Mouse (Mus musculus) bone marrow, adult 2 months (tissue): ENCODE measurements around the gene Gli2. TPM values are rescaled to one million over a fixed set of nuclear protein-coding genes. Genes with fewer than 3 reads are reported as not detected.

Experiments used
- H3K27ac ChIP-seq: fragments of 200-500 bp; 2 replicates; pipeline ENCODE4 v1.5.1; 2012; ENCODE audit warnings: low read depth, mild to moderate bottlenecking, control low read depth, inconsistent platforms, low read length; ENCODE audit not compliant: control insufficient read depth, poor library complexity, insufficient read depth
- H3K4me1 ChIP-seq: fragments of 200-500 bp; 2 replicates; pipeline ENCODE4 v1.6.1; 2011; ENCODE audit warnings: low read length; ENCODE audit not compliant: control insufficient read depth, insufficient read depth
- H3K4me3 ChIP-seq: fragments of 200-500 bp; replicated peaks from 2 replicates; pipeline ENCODE3; 2011; ENCODE audit warnings: mild to moderate bottlenecking, low read depth, low read length, control low read depth; ENCODE audit not compliant: control insufficient read depth
- CTCF ChIP-seq: fragments of 200-500 bp; IDR thresholded peaks from 2 replicates; pipeline ENCODE4 v1.5.1; 2011; ENCODE audit warnings: low read length, control low read depth; ENCODE audit not compliant: control insufficient read depth, insufficient read depth
- POLR2A ChIP-seq: fragments of 200-500 bp; IDR thresholded peaks from 2 replicates; pipeline ENCODE4 v1.6.1; 2011; ENCODE audit warnings: low read depth, mild to moderate bottlenecking, control low read depth, low read length, borderline replicate concordance; ENCODE audit not compliant: control insufficient read depth
- WGBS: fragments of 180-500 bp; shearing (Covaris S2); methylation state at CpG from one replicate; pipeline ENCODE4 v1.1.7; 2018; 5-methylcytosine and 5-hydroxymethylcytosine counted together
- polyA plus RNA-seq: library from polyadenylated mRNA; stranded (reverse); fragments of >200 nt; gene quantifications from 2 replicates; pipeline ENCODE4 v1.2.4, GENCODE M21; 2011; ENCODE audit warnings: low replicate concordance; ENCODE audit not compliant: missing spikeins, insufficient read depth, insufficient read length

Gli2 gene
- polyA plus RNA-seq, 1 experiment: not detected

DNA sequence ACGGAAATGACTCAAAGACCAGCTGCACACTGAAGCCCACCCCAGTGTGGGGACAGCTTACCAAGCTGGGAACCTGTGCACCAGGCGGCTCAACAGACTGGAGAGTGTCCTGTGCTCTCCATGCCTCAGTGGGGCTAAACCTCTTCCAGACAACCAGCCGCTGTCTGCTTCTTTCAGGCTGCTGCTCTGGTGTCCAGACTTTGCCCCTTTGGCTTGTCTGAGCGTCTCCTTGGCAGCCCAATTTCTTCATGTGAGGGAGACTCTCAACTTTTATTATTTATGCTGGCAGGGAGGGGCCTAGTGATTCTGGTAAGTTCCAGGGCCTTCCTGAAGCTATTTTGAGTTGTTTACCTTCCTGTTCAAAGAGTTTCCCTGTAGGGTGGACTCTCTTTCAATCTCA is 2.4 kb upstream of the Gli2 start:
- WGBS: 74% methylated on average over 4 of the region's 4 CpGs
- TF ChIP-seq CTCF: no peak
- no peak for TF ChIP-seq POLR2A

DNA sequence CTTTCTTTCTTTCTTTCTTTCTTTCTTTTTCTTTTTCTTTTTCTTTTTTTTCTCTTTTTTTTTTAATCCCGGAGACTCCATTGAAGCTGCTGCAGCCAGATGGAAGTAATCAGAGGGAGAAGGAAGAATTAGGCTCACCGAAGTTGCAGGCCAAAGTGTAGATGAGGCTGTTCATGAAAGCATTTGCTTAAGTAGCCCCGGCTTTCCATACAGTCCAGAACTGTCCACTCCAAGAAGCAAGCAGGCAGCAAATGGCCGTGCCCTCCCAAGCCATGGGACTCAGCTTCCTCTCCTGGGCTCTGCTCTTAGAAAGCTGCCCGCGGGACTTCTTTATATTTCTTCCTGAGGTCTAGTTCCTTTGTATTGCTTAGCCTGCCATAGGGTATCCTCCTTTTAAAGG is 1.0 kb upstream of the Gli2 start:
- Histone ChIP-seq H3K4me1 (no peaks in the 10 kb centered on the region), H3K4me3 (no peak overlapping the region), H3K27ac (no peak overlapping the region)
- TF ChIP-seq POLR2A: no peak
- no peak for TF ChIP-seq CTCF
- WGBS: 33% methylated on average over 6 of the region's 6 CpGs

More for the DNA sequence above, 2.4 kb upstream of the Gli2 start:
- Histone ChIP-seq H3K27ac (no peak overlapping the region), H3K4me1 (no peaks in the 10 kb centered on the region), H3K4me3 (no peak overlapping the region)

DNA sequence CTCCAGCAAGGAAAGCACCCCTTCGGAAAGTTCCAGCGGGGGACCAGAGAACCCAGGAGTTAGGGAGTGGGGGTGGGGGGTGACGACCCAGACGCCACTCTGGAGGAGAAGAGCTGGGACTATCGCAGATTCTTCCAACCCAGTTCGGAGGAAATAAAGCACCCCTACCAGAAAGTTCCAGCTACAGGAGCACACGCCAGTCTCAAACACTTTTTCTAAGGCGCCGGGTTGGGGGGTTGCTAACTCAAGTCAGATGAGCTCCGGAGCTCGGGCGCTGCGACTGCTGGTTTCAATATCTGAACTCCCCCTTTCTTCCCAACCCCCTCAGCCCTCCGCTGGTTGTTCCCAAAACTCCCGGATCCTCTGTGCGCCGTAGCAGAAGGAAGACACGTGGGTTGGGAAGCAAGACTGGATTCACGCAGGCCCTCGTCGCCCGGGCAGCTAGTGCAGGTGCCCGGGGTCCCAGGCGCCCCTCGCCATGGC is 494 bp upstream of the Gli2 start:
- WGBS: 2% methylated on average over 25 of the region's 25 CpGs
- no peaks in the 10 kb centered on the region for H3K4me1 ChIP-seq
- no peak overlapping the region for H3K27ac ChIP-seq
- no peak overlapping the region for H3K4me3 ChIP-seq
- TF ChIP-seq POLR2A (no peak), CTCF (no peak)

DNA sequence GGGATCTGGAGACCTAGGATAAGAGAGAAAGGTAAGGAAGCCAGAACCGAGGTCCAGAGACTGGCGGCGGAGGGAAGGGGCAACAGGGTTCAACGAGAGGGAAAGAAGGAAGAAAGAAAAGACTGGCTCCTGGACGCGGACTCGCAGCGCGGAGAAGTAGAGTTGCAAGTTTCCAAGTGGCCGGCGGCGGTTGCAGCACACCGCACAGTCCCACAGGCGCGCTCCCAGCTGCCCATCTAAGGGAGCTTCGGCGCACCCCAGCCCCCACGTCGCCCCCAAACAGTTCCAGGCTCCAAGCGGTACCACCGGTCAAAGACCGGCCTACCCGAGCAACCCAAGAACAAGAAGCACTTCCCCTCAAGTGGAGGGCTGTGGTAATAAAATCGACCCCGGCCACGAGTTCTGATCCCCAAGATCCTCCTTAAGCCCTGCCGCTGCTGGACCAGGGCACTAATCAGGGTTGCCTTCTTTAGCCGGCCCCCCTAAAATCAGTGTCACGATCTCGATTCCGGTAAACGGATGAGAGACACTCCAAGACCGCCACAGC is 715 bp downstream of the Gli2 start:
- no peak overlapping the region for H3K4me3 ChIP-seq
- TF ChIP-seq POLR2A (no peak), CTCF (no peak)
- H3K4me1 ChIP-seq: no peaks in the 10 kb centered on the region
- WGBS: 2% methylated on average over 33 of the region's 33 CpGs
- no peak overlapping the region for H3K27ac ChIP-seq

DNA sequence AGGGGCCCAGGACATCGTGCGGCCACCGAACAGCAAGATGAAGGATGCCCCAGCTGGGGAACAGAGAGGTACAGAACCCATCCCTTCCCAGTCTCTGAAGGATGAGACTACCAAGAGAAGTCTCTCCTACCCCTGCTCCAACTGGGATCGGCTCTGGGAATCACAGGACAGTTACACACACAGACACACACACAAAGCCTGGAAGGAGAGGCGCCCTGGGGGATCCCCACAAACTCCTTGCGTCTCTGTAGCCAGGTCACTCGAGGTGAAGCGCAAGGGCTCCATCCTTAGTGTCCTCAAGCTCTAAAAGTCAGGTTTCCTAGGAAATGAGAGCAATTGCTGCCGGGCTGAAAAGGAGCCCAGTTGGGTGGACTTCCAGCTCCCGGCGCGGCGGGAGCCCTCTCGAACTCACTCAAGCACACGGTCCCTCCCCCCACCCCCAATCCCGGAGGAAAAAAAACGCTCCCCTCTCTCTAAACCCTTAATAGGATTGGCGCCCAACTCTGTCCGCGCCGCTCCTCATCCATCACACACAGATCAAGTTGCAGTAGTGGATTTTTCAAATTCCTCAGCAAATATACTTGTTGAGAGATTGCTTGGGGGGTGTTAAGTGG is 1.4 kb downstream of the Gli2 start:
- WGBS: 3% methylated on average over 21 of the region's 21 CpGs
- TF ChIP-seq POLR2A (no peak), CTCF (no peak)
- no peaks in the 10 kb centered on the region for H3K4me1 ChIP-seq
- H3K27ac ChIP-seq: no peak overlapping the region
- no peak overlapping the region for H3K4me3 ChIP-seq

DNA sequence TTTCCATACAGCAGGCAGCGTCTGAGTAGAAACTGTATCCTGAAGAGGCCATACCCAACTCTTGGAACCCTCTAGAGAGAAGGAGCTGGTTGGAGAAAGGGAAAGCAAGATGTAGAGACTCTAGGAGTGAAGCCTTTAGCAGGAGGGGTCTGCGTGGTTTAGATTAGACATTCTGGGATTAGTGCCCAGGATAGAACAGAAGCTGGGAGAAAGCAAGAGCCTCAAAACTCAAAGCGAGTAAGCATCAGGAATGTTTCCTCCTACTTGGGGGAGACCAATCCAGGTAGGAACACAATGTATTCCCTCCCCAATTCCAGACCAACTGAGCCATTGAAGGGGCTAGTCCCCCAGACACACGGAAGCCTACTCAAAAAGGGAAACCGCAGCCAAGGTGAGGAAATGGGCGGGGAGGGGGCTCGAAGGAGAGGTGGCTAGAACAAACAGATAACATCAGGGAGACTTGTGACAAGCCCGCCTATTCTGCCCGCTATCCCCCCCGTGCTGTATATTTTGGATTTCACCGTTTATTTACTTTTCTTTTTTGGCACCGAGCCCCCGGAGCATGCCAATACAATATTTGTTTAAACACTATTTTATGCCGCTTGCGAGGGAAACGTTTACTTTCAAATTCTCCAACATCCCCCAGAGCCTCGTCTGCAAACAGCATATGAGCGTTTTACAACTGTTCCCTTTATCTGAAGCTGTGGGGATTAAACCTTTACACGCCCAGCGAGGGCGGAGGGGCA is 2.1 kb downstream of the Gli2 start:
- WGBS: 11% methylated on average over 21 of the region's 21 CpGs
- TF ChIP-seq CTCF (no peak), POLR2A (no peak)
- H3K4me1 ChIP-seq: no peaks in the 10 kb centered on the region
- no peak overlapping the region for H3K4me3 ChIP-seq
- no peak overlapping the region for H3K27ac ChIP-seq

DNA sequence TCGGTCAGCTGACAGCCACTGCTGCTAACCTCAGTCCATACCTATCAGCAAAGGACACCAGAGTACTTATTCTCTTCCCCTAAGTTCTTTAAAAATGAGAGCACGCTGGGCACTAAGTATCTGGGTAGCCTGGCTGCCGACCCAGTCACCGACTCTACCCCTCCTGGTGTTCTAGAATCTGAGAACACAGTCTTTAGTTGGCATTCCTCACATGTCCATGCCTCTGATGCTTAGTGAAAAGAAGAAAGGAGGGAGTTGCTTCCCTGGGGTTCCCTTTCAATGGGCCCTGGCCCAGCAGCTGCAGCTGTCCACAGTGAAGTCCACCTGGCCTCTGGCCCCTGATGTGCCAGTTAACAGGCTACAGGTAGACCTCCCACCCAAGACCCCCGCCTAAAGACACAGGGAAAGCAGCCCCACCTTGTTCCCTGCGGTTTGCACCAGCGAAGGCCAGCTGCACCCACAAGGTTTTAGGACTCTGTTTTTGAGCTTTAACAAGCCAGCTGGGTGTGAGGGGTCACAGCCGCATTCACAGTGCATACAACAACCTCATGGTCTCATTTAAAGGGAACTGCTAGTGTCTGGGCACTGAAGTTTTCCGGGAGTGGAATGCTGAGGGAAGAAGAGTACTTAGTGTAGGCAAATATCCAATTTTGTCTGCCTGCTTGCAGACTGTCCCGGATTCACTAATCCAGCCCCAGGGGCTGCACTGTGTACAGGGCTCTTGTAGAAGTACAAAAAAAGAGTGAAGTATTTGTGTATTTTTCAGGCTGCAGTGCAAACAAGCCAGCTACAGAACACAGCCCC is 3.4 kb downstream of the Gli2 start:
- Histone ChIP-seq H3K4me3 (no peak overlapping the region), H3K4me1 (no peaks in the 10 kb centered on the region), H3K27ac (no peak overlapping the region)
- WGBS: 64% methylated on average over 10 of the region's 10 CpGs
- TF ChIP-seq CTCF (no peak), POLR2A (no peak)

DNA sequence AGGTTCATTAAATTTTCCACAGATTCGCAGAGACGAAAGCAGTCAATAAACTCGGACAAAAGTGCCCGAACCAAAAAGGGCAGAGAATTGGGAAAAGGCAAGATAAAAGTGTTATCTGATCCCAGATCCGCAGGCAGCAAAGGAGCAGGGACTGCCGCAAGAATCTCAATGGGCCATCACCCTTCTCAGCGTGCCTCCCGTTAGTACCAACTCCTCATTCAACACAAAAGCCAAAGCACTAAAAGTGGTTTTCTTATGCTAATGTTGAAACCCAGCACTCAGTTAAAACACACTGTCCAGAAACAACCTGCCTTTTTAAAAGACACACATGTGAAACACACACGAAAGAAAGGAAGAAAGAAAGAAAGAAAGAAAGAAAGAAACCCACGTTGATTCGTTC is 4.4 kb downstream of the Gli2 start:
- H3K4me3 ChIP-seq: no peak overlapping the region
- TF ChIP-seq CTCF (no peak), POLR2A (no peak)
- WGBS: 46% methylated on average over 11 of the region's 11 CpGs
- H3K27ac ChIP-seq: no peak overlapping the region
- no peaks in the 10 kb centered on the region for H3K4me1 ChIP-seq
